In the genomic region with DNA sequence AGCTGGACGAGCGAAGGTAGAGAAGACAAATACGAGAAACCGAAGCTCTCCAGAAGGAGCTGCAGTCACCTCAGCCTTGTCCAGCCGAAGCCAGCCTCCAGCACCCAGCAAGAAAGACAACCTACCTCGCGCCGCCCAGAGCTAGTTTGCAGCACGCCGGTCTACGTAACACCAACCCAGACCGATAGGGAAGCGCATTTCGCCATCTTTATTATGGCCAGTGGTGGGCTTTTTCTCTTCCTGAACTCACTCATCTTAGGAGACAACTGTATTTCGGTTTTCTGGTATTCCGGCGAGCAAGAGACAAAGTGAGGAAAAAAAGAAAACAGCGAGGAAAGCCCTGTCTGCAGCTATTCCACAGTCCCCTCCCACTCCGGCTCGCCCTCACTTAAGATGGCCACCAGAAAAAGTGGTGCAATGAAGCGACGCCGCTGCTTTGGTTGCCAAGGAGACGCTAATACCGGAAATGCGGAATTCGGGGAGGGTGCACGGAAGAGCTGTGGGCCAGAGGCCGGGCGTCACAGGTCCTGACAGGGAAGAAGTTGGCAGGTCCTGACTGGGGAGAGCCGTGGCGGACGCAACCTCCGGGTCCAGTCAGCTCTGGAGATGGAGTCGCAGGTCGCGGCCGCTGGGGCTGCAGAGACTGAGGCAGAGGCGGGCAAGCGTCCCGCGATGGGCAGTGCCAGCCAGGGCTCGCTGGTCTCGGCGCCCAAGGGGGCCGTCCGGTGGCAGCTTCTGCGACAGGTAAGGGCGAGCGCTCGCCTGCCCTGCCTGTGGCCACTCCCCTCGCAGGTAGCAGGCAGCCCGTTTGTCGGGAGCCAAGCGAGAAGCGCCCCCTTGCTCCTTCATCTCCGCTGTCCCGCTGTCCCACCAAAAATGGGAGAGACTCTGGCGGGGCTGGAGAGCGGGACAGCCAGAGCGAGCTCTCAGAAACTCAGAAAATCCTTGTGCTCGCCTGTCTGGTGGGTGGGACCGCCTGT, we compare ENCODE assay signal across 8 mouse cellular contexts. TPM values are rescaled to one million over a fixed set of nuclear protein-coding genes. Genes with fewer than 3 reads are reported as not detected.
DNase-seq lines count a peak whose midpoint lies in the region; ATAC-seq lines count a peak whose summit lies in the region.

Gene Prepl, minus strand, starts transcription at position 122 of the 980 bp plus-strand sequence.
Gene Camkmt, plus strand, starts transcription at position 433 of the 980 bp plus-strand sequence.

- peak; percentile 96 to 97 for DNase-seq in B cell, adult 2 months
- peak; percentile 100 for DNase-seq in brain, adult 2 months (ENCODE audit: low read depth, low spot score)
- DNase-seq in heart, embryonic 10.5 days (ENCODE audit: low spot score), result peak; percentile 97
- DNase-seq in liver, result peak; percentile 94
- peak; percentile 92 to 94 for DNase-seq in spleen, postnatal 4 days (ENCODE audit: low spot score in 2 of 2)

- peak within 1 kb of the TSS; percentile 93 for H3K27ac ChIP-seq in heart, embryonic 10.5 days
- peak within 1 kb of the TSS; percentile 86 for H3K27ac ChIP-seq in kidney, embryonic 15.5 days

- no peaks in the 10 kb centered on the region for H3K27me3 ChIP-seq in heart, embryonic 10.5 days (ENCODE audit: insufficient read depth, poor library complexity, severe bottlenecking)
- no peaks in the 10 kb centered on the region for H3K27me3 ChIP-seq in kidney, embryonic 15.5 days

- peak within 1 kb of the TSS; percentile 86 for H3K4me2 ChIP-seq in kidney, embryonic 15.5 days

- peaks cover 23% of the 10 kb centered on the region; the same call in 1 of the 2 replicates for H3K4me1 ChIP-seq in heart, embryonic 10.5 days
- H3K4me1 ChIP-seq in kidney, embryonic 15.5 days, result peaks cover 15% of the 10 kb centered on the region

- peak within 1 kb of the TSS; percentile 70 for H3K9ac ChIP-seq in kidney, embryonic 15.5 days

- WGBS in heart, embryonic 10.5 days, result under 1% methylated on average over 63 of the region's 63 CpGs
- WGBS in kidney, embryonic 15.5 days, result under 1% methylated on average over 61 of the region's 63 CpGs

- H3K9me3 ChIP-seq in heart, embryonic 10.5 days, result no peaks in the 10 kb centered on the region
- no peaks in the 10 kb centered on the region for H3K9me3 ChIP-seq in kidney, embryonic 15.5 days (replicated peaks)

- no peaks in the 10 kb centered on the region for H3K36me3 ChIP-seq in heart, embryonic 10.5 days
- no peaks in the 10 kb centered on the region for H3K36me3 ChIP-seq in kidney, embryonic 15.5 days

- peak; percentile 96 for ATAC-seq in erythroblast, adult 5-6 weeks (replicated peaks; ENCODE audit: low FRiP score, poor library complexity, severe bottlenecking)
- ATAC-seq in kidney, embryonic 15.5 days (replicated peaks; ENCODE audit: low FRiP score), result peak; percentile 99
- peak; percentile 99 for ATAC-seq in monocyte, adult 5-6 weeks (replicated peaks; ENCODE audit: insufficient number of reproducible peaks, low FRiP score, low TSS enrichment, poor library complexity, severe bottlenecking)

- peak within 1 kb of the TSS; percentile 83 for H3K4me3 ChIP-seq in heart, embryonic 10.5 days
- peak within 1 kb of the TSS; percentile 70 for H3K4me3 ChIP-seq in kidney, embryonic 15.5 days (replicated peaks)

RNA-seq across cellular contexts. Expression of gene Prepl, which starts in this region (rescaled TPM):
- 6.1 and 17.9 TPM in 2 replicates for total RNA-seq in erythroblast, adult 5-6 weeks (2015; ENCODE audit: low replicate concordance)
- total RNA-seq in erythroblast, adult 5-6 weeks (2017; ENCODE audit: low replicate concordance), result 3.7 and 5.7 TPM in 2 replicates
- polyA plus RNA-seq in heart, embryonic 10.5 days (2016; fragmentation: Nextera tagmentation; extraction: Ambion mirVana), result 21.8 and 27.3 TPM in 2 replicates
- 32.0 and 32.7 TPM in 2 replicates for polyA plus RNA-seq in kidney, embryonic 15.5 days (2015; fragmentation: Nextera tagmentation; extraction: Ambion mirVana)
- 5.8 to 12.0 TPM (median 6.1 TPM) in 3 replicates for total RNA-seq in monocyte, adult 5-6 weeks (2017)

RNA-seq across cellular contexts. Expression of gene Camkmt, which starts in this region (rescaled TPM):
- total RNA-seq in erythroblast, adult 5-6 weeks (2015; ENCODE audit: low replicate concordance), result 2.3 TPM in 1 of 2 replicates, not detected in the other
- 1.5 and 2.8 TPM in 2 replicates for total RNA-seq in erythroblast, adult 5-6 weeks (2017; ENCODE audit: low replicate concordance)
- polyA plus RNA-seq in heart, embryonic 10.5 days (2016; fragmentation: Nextera tagmentation; extraction: Ambion mirVana), result 7.7 and 8.4 TPM in 2 replicates
- 13.8 and 15.4 TPM in 2 replicates for polyA plus RNA-seq in kidney, embryonic 15.5 days (2015; fragmentation: Nextera tagmentation; extraction: Ambion mirVana)
- total RNA-seq in monocyte, adult 5-6 weeks (2017), result 1.9 to 7.5 TPM in 2 of 3 replicates, not detected in the other

Comparison
In these comparisons a context has a peak if more than half of its experiments do, and no peak if none do; other contexts are left out.
1. Peak in every context shown above with its lines: DNase-seq, ATAC-seq, H3K4me3 ChIP-seq and H3K27ac ChIP-seq.